Mouse (Mus musculus) CH12.LX (cell line): ENCODE measurements around the gene Ryr1. TPM values are rescaled to one million over a fixed set of nuclear protein-coding genes. Genes with fewer than 3 reads are reported as not detected.

Experiments used
- DNase-seq: peaks from one replicate; pipeline ENCODE4 v3.0.0-alpha.2; 2013; ENCODE audit errors: extremely low read depth
- H3K27ac ChIP-seq: 2 replicates; pipeline ENCODE4 v1.5.1; 2012; ENCODE audit warnings: low read depth, mild to moderate bottlenecking, control low read depth, moderate library complexity; ENCODE audit not compliant: insufficient read depth
- H3K27me3 ChIP-seq: replicated peaks from 2 replicates; pipeline ENCODE3; 2012; ENCODE audit warnings: inconsistent platforms
- H3K36me3 ChIP-seq, 2 experiments: replicated peaks in 1 of 2; 2 replicates each; pipeline versions ENCODE3 to v1.6.1; 2012; ENCODE audit warnings: inconsistent platforms in 1 of 2, low read length in 1 of 2, mild to moderate bottlenecking in 1 of 2, mixed read lengths in 1 of 2, moderate library complexity in 1 of 2; ENCODE audit not compliant: control insufficient read depth in 1 of 2, insufficient read depth in 1 of 2
- H3K4me1 ChIP-seq, 2 experiments: 2 replicates each; pipeline ENCODE4 v1.6.1; 2012; ENCODE audit warnings: inconsistent platforms in 1 of 2, moderate library complexity in 1 of 2; ENCODE audit not compliant: insufficient read depth in 2 of 2, control insufficient read depth in 1 of 2
- H3K4me2 ChIP-seq: 2 replicates; pipeline ENCODE4 v1.6.1; 2012; ENCODE audit warnings: low read depth, mild to moderate bottlenecking, control low read depth; ENCODE audit not compliant: poor library complexity, insufficient read depth, severe bottlenecking
- H3K4me3 ChIP-seq, 3 experiments: fragments of 150-350 bp in 1 of 3; sonication (generic) in 1 of 3; replicated peaks in 1 of 3; 2 replicates each; pipeline versions ENCODE3 to v1.5.1; 2011 to 2012; ENCODE audit warnings: low read depth in 2 of 3, low read length in 2 of 3, mild to moderate bottlenecking in 2 of 3, moderate library complexity in 2 of 3, control low read depth in 1 of 3, improper control_type of control experiment in 1 of 3, inconsistent platforms in 1 of 3, mixed read lengths in 1 of 3; ENCODE audit not compliant: poor library complexity in 1 of 3
- H3K79me2 ChIP-seq: replicated peaks from 2 replicates; pipeline ENCODE4 v1.6.1; 2012; ENCODE audit warnings: mild to moderate bottlenecking, moderate library complexity; ENCODE audit not compliant: control insufficient read depth, poor library complexity, insufficient read depth, severe bottlenecking; ENCODE audit errors: extremely low read depth
- H3K9ac ChIP-seq: 2 replicates; pipeline ENCODE4 v1.6.1; 2012; ENCODE audit warnings: low read depth, mild to moderate bottlenecking, control low read depth, moderate library complexity; ENCODE audit not compliant: insufficient read depth
- H3K9me3 ChIP-seq: replicated peaks from 2 replicates; pipeline ENCODE3; 2012; ENCODE audit warnings: low read length, inconsistent platforms, mixed read lengths
- BHLHE40 ChIP-seq: IDR thresholded peaks from 2 replicates; pipeline ENCODE4 v1.6.1; 2011; ENCODE audit warnings: mild to moderate bottlenecking, low read depth, low read length, improper control_type of control experiment
- CHD1 ChIP-seq: IDR thresholded peaks from 2 replicates; pipeline ENCODE4 v1.6.1; 2012; ENCODE audit warnings: low read depth, low read length, improper control_type of control experiment, inconsistent platforms
- CHD2 ChIP-seq: IDR thresholded peaks from 2 replicates; pipeline ENCODE4 v1.6.1; 2011; ENCODE audit warnings: low read length, improper control_type of control experiment
- E2F4 ChIP-seq: IDR thresholded peaks from 2 replicates; pipeline ENCODE4 v1.6.1; 2011; ENCODE audit warnings: low read depth, low read length, improper control_type of control experiment; ENCODE audit not compliant: insufficient replicate concordance
- ETS1 ChIP-seq: conservative IDR thresholded peaks from 2 replicates; pipeline ENCODE4 v1.6.1; 2012; ENCODE audit warnings: low read depth, mild to moderate bottlenecking, inconsistent platforms, low read length, improper control_type of control experiment, moderate library complexity
- HCFC1 ChIP-seq: IDR thresholded peaks from 2 replicates; pipeline ENCODE4 v1.6.1; 2012; ENCODE audit warnings: low read depth, mild to moderate bottlenecking, inconsistent platforms, low read length, improper control_type of control experiment
- JUND ChIP-seq: conservative IDR thresholded peaks from 2 replicates; pipeline ENCODE4 v1.6.1; 2011; ENCODE audit warnings: low read depth, low read length, improper control_type of control experiment
- KAT2A ChIP-seq: IDR thresholded peaks from 2 replicates; pipeline ENCODE4 v1.6.1; 2012; ENCODE audit warnings: low read length, improper control_type of control experiment, inconsistent platforms; ENCODE audit not compliant: insufficient replicate concordance
- MAX ChIP-seq: IDR thresholded peaks from 2 replicates; pipeline ENCODE4 v1.6.1; 2011; ENCODE audit warnings: low read length, improper control_type of control experiment
- MEF2A ChIP-seq: IDR thresholded peaks from 2 replicates; pipeline ENCODE4 v1.6.1; 2014; ENCODE audit warnings: low read depth, mild to moderate bottlenecking, inconsistent platforms, low read length, improper control_type of control experiment, borderline replicate concordance
- MYC ChIP-seq: IDR thresholded peaks from 2 replicates; pipeline ENCODE4 v1.6.1; 2011; ENCODE audit warnings: low read depth, mild to moderate bottlenecking, improper control_type of control experiment, low read length
- NELFE ChIP-seq: IDR thresholded peaks from 2 replicates; pipeline ENCODE4 v1.6.1; 2011; ENCODE audit warnings: low read depth, low read length, improper control_type of control experiment
- PAX5 ChIP-seq: IDR thresholded peaks from 2 replicates; pipeline ENCODE4 v1.6.1; 2012; ENCODE audit warnings: low read length, inconsistent platforms, mixed read lengths
- POLR2AphosphoS2 ChIP-seq: IDR thresholded peaks from 2 replicates; pipeline ENCODE4 v1.6.1; 2011; ENCODE audit warnings: low read depth, low read length, improper control_type of control experiment
- RAD21 ChIP-seq: IDR thresholded peaks from 2 replicates; pipeline ENCODE4 v1.6.1; 2011; ENCODE audit warnings: low read depth, mild to moderate bottlenecking, low read length, improper control_type of control experiment, moderate library complexity
- SMC3 ChIP-seq: IDR thresholded peaks from 2 replicates; pipeline ENCODE4 v1.6.1; 2011; ENCODE audit warnings: low read depth, low read length, improper control_type of control experiment
- TBP ChIP-seq: conservative IDR thresholded peaks from 2 replicates; pipeline ENCODE4 v1.6.1; 2011; ENCODE audit warnings: low read depth, low read length, improper control_type of control experiment
- TCF12 ChIP-seq: IDR thresholded peaks from 2 replicates; pipeline ENCODE4 v1.6.1; 2014; ENCODE audit warnings: low read depth, mild to moderate bottlenecking, inconsistent platforms, low read length, improper control_type of control experiment
- USF1 ChIP-seq: IDR thresholded peaks from 2 replicates; pipeline ENCODE4 v1.6.1; 2014; ENCODE audit warnings: low read depth, mild to moderate bottlenecking, inconsistent platforms, low read length, improper control_type of control experiment
- USF2 ChIP-seq: conservative IDR thresholded peaks from 2 replicates; pipeline ENCODE4 v1.6.1; 2011; ENCODE audit warnings: low read depth, low read length, improper control_type of control experiment
- ZKSCAN1 ChIP-seq: IDR thresholded peaks from 2 replicates; pipeline ENCODE4 v1.6.1; 2012; ENCODE audit warnings: low read depth, inconsistent platforms, low read length, improper control_type of control experiment, borderline replicate concordance
- dilution Hi-C: fragments of 300-500 bp; cut with MboI; formaldehyde crosslinking; loops from 2 replicates; pipeline ENCODE4 v1.14.3; 2020; ENCODE audit warnings: low sequenced_read_pairs; ENCODE audit not compliant: extremely low pct_unique_long_range_greater_than_20kb, extremely low pct_ligation_motif_present
- in situ Hi-C: fragments of 300-500 bp; cut with MboI; formaldehyde crosslinking; loops from 3 replicates; pipeline ENCODE4 v1.14.3; 2019; ENCODE audit warnings: low sequenced_read_pairs, low pct_ligation_motif_present, low pct_unique_long_range_greater_than_20kb, mixed read lengths
- polyA plus RNA-seq: library from polyadenylated mRNA; unstranded; fragments of >175 nt; gene quantifications from 2 replicates; pipeline ENCODE4 v1.2.1, GENCODE M21; 2012; ENCODE audit warnings: low read depth; ENCODE audit not compliant: insufficient read length
- total RNA-seq, 2 experiments: library from RNA; depleted of rRNA; stranded (reverse); fragments of 300-350 nt in 1 of 2; fragments of >200 nt in 1 of 2; gene quantifications; 2 replicates each; pipeline ENCODE4 v1.2.3; 2012 to 2014

The Ryr1 gene
- total and polyA plus RNA-seq, 3 experiments: 0.43 to 1.1 (median 0.68) TPM

DNA sequence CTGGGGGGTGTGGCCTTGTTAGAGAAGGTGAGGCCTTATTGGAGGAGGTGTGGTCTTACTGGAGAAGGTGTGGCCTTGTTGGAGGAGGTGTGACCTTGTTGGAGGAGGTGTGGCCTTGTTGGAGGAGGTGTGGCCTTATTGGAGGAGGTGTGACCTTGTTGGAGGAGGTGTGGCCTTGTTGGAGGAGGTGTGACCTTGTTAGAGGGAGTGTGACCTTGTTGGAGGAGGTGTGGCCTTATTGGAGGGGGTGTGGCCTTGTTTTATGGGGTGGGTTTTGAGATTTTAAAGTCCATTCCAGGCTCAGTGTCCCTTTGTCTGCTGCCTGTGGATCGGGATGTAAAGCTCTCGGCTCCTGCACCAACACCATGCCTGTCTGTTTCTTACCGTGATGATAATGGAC is 40.6 kb downstream of the Ryr1 start:
- Histone ChIP-seq H3K27me3 (peaks cover 34% of the 10 kb centered on the region), H3K9me3 (no peaks in the 10 kb centered on the region), H3K4me2 (no peak overlapping the region), H3K9ac (no peak overlapping the region), H3K4me1 (0 out of 4 replicates have a peak, but pooled peaks cover 0 to under 1% of the 10 kb centered on the region in 2 experiments), H3K4me3 (no peak overlapping the region)
- dilution Hi-C loops: no loop called here
- TF ChIP-seq MAX (no peak), PAX5 (no peak), MEF2A (no peak), TBP (no peak), POLR2AphosphoS2 (no peak), E2F4 (no peak), MYC (no peak), NELFE (no peak), CHD2 (no peak), HCFC1 (no peak), KAT2A (no peak), JUND (no peak), BHLHE40 (no peak), TCF12 (no peak), USF2 (no peak), ETS1 (no peak), CHD1 (no peak), SMC3 (no peak), RAD21 (no peak)
- TF ChIP-seq, all 38 proteins: peak for 0
- DNase-seq: peak; percentile 10
- no peaks in the 10 kb centered on the region for H3K79me2 ChIP-seq
- H3K27ac ChIP-seq: no peak overlapping the region
- no peaks in the 10 kb centered on the region for H3K36me3 ChIP-seq
- in situ Hi-C loops: no loop called here

DNA sequence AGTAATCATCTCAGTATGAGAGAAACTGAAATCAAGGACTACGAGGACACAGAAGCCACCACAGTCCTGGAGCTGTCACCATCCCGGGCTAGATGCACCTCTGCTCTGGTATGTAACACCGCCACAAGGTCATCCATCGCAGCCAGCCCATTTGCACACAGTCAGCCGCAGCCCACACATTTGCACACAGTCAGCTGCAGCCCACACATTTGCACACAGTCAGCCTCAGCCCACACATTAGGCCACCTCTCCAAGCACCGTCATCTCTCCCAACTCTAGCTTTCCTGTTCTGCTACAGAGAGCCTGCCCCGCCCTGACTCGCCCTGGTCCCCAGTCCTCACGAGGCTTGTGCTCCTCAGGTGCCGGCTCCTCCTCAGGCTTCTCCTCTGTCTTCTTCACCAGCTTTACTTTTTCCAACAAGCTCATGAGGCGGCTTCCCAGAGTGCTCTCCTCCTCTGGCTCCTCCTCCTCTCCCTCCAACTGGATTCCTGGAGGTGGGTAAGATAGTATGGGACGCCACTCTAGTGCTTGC is 45.5 kb downstream of the Ryr1 start:
- Histone ChIP-seq H3K27ac (no peak overlapping the region), H3K4me3 (no peak overlapping the region), H3K9me3 (no peaks in the 10 kb centered on the region), H3K27me3 (peaks cover 21% of the 10 kb centered on the region), H3K9ac (no peak overlapping the region), H3K36me3 (no peaks in the 10 kb centered on the region), H3K4me1 (peaks cover 0 to 2% of the 10 kb centered on the region in 2 experiments; a peak in 1 of 4 replicates), H3K4me2 (no peak overlapping the region), H3K79me2 (no peaks in the 10 kb centered on the region)
- no peak for TF ChIP-seq USF1
- TF ChIP-seq CHD1: no peak
- TF ChIP-seq ZKSCAN1: peak; percentile 74
- TF ChIP-seq PAX5: no peak
- dilution Hi-C loops (no loop called here), in situ Hi-C loops (no loop called here)
- no peak for DNase-seq
